Mouse (Mus musculus) c-Kit-positive CD71-positive TER-119-negative erythroid progenitor cells, embryonic 14.5 days (primary cell): Measurements from ENCODE around the gene Eps15l1.

ENCODE experiments used
- DNase-seq: peaks from one replicate; pipeline ENCODE4 v3.0.0-alpha.2; 2013; ENCODE audit warnings: low read depth

The Eps15l1 gene

GRCm38 (mm10) chr8:72319921-72320802, 101.1 kb downstream of the Eps15l1 start:
- no peak for DNase-seq

GRCm38 (mm10) chr8:72319397-72319796, 101.9 kb downstream of the Eps15l1 start:
- DNase-seq: no peak

GRCm38 (mm10) chr8:72318801-72319322, 102.4 kb downstream of the Eps15l1 start, which contains the start of gene Klf2:
Gene Klf2 (plus strand): TSS chr8:72319033.
- DNase-seq: peak; percentile 82

DNA sequence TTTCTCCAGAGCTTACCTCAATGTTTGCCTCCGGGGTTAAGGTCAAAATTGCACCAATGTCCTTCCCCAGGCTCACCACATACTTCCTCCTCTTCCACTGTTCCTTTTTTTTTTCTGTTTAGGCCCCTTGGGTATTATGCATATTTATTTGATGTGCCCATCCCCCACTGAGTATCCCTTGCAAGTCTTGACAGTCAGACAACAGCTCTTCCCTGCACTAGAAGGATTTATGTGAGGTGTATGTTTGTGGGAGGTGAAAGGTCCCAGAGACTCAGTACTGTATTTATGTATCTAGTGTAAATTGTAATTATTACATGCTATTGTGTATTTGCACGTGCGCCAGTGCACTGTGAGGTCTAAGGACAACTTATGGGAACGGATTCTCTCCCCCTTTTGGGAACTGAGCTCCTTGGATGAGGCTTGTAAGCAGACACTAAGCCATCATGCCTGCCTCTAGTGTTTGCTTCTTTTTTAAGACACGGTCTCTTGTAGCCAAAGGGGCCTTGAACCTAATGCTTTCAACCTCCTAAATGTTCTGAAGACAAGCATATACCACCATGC, 103.4 kb downstream of the Eps15l1 start:
- no peak for DNase-seq

GRCm38 (mm10) chr8:72316053-72316695, 105.1 kb downstream of the Eps15l1 start:
- no peak for DNase-seq

- DNase-seq: no peak
Observed at GRCm38 (mm10) chr8:72312926-72313518, 108.2 kb downstream of the Eps15l1 start.

GRCm38 (mm10) chr8:72310849-72311506, 110.3 kb downstream of the Eps15l1 start:
- no peak for DNase-seq

GRCm38 (mm10) chr8:72308276-72308675, 113.0 kb downstream of the Eps15l1 start:
- no peak for DNase-seq

GRCm38 (mm10) chr8:72306913-72307312, 114.3 kb downstream of the Eps15l1 start:
- no peak for DNase-seq

DNA sequence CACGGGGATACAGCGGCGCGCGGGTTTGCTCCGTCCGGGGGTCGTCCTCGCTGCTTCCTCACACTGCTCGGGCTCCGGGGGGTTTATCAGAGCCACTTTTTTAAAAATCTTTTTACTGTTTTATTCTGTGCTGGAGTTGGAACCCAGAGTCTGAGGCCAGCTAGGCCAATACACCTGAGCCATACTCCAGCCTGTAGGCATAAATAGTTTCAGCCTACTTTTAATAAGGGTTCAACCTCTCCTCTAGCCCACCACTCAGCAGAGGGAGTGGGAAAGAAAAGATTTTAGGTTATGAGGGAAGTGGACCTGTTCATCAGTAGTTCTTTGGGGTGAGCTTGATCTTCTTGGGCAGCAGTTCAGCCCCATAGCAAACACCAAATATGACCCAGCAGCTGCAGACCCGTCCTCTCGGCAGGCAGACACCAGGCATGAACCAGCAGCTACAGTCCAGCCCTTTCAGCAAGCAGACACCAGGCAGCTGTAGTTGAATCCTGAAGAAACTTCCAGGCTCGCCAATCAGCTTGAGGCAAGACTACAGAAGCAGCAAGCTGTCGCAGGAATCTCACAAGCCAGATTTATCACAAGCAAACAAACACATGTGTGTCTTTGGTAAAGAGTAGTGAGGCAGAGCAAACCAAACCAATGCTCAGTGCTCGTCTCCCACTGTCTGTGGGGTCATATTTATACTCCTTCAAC, 115.9 kb downstream of the Eps15l1 start, which contains the start of gene Gm10282:
Gm10282 (minus strand) TSS at position 51 of the 696 bp plus-strand sequence.
- no peak for DNase-seq

- no peak for DNase-seq
Observed at GRCm38 (mm10) chr8:72303633-72304032, 117.6 kb downstream of the Eps15l1 start.

- no peak for DNase-seq
Observed at GRCm38 (mm10) chr8:72302986-72303612, 118.2 kb downstream of the Eps15l1 start.

DNA sequence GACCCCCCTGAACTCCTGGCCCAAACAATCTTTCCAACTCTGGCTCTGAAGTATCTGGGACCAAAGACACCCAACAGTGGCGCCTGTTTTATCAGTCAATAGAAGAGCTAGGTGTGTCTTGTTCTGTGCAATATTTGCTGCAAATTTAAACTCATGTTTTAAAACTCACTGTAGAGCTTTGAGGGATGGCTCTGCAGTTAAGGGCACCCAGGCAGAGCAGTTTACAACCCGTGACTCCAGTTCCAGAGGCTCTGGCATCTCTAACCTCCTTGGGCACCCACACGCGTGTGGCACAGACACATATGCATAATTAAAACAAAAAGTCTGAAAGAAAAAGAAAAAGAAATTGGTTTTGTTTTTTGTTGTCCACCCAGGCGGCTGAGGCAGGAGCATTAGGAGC, 119.8 kb downstream of the Eps15l1 start:
- DNase-seq: no peak

DNA sequence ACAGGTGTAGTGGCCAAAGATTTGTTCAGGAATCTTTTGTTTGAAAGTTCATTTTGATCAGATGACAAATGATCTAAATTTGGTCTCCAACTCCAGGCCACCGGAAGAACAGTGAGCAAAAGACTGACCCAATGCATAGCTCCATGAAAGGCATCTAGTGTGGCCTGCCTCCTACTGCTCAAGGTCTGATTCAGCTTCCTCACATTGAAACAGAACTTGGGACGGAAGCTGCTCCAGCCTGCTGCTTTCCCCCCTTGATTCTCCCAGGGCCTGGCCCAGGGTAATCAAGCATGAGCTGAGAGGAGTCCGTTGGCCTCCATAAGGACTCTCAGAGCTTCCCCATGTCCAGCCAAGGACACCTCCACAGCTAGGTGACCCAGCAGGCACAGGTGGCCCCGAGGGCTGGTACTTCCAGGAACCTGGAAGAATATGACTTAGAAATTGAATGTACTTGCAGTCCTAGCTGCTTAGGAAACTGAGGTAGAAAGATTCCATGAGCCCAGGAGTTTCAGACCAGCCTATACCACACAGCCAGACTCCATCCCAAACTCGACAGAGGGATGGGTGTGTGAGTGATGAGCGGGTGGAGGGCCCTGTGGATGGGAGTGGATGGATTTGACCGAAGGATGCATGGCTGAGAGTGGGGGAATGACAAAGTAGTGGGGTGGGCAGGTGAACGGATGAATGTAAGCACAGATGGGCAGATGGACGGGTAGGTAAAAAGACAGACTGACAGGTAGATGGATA, 120.4 kb downstream of the Eps15l1 start:
- no peak for DNase-seq

DNA sequence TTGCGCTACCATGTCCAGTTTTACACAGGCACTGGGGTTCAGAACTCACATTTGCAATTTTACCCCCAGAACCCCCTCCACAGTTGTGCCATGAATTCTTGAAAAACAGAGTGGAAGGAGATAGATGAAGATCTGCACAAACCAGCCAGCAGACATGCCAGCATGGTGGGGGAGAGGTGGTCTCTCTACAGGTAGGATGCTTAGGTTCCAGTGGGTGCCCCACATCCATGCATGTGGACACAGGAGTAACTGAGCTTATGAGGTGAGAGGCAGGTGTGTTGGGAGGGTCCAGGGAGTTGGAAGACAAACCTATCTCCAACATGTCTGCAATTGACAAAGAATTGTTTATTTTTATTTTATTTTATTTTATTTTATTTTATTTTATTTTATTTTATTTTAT, 122.3 kb downstream of the Eps15l1 start:
- DNase-seq: no peak

DNA sequence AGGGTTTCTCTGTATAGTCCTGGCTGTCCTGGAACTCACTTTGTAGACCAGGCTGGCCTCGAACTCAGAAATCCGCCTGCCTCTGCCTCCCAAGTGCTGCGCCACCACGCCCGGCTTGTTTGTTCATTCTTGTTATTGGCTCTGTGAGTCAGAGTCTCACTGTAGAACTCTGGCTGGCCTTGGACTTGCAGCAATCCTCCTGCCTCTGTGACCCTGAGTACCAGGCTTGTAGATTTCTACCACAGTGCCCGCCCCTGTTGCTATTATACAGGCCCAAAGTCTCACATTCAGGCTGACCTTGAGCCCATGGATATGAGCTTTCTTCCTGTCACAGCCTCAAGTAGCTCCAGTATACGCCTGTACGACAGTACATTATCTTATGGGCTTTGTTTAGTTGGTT, 124.7 kb downstream of the Eps15l1 start:
- DNase-seq: no peak

DNA sequence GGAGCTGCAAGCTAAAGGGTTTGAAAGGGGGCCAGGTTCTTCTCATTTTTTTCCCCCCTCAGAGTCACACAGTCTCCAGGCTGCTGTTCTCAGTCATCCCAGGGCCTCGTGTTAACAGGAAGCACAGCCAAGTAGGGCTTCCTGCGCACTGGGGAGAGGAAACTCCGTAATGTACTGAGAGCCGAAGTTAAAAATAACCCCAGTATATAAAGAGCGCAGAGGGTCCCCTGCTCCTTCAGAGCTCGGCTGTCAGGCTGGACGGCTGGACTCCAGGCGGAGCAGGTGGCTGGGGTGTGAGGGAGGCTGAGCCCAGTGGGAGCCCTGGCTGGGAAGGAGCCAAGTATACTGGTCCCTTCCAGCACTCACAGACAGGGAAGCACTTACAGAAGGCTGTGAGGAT, 125.6 kb downstream of the Eps15l1 start:
- no peak for DNase-seq

DNA sequence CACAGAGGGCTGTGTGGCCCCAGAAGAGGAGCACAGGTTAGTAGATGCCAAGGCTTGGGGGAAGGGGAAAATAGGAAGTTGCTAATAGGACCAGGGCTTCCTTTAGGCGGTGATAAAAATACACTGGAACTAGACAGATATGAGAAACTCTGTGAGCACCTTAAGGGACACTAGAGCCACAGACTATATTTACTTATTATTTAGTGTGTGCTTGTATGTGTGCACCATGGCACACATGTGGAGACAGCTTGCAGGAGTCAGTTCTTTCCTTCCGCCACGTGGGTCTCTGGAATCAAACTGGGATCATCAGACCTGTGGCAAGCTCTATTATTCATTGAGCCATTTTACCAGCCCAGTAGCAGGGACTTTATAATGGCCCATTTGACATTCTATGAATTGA, 126.1 kb downstream of the Eps15l1 start:
- DNase-seq: no peak

- no peak for DNase-seq
Observed at GRCm38 (mm10) chr8:72293309-72293708, 128.0 kb downstream of the Eps15l1 start.

GRCm38 (mm10) chr8:72291104-72291503, 130.2 kb downstream of the Eps15l1 start:
- DNase-seq: no peak
